Mouse (Mus musculus) ES-Bruce4 (cell line): ENCODE results near the gene Hvcn1.

Experiments
- CTCF ChIP-seq: IDR thresholded peaks from one replicate; pipeline ENCODE4 v1.8.1; 2011; ENCODE audit warnings: low read depth, low read length
- EP300 ChIP-seq: IDR thresholded peaks from 2 replicates; pipeline ENCODE4 v1.6.1; 2011; ENCODE audit warnings: low read depth, low read length; ENCODE audit not compliant: insufficient read depth
- POLR2A ChIP-seq: IDR thresholded peaks from one replicate; pipeline ENCODE4 v1.8.1; 2011; ENCODE audit warnings: low read length; ENCODE audit not compliant: insufficient read depth

DNA sequence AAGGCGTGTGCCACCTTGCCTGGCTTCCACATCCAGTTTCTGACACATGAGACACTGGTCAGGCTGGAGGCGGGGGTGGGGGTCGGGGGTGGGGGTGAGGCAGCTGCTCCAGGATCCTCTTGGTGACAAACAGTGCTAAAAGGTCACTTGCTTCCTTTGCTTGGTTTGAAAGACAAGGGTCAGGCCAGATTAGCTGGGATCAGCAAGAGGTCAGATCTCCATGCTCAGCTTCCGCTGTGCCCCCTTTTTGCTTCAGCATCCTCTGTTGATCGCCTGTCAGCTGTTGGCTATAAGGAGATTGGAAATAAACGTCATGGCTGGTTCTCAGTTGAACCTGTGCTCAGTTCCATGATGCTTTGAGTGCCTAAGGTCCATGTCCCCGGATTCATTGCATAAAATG, 16.1 kb upstream of the Hvcn1 start:
- TF ChIP-seq CTCF (no peak), POLR2A (no peak), EP300 (peak; percentile 87)
